Mouse (Mus musculus) thymus, adult 2 months (tissue): Measurements from ENCODE around the gene Spast. TPM values are rescaled to one million over a fixed set of nuclear protein-coding genes. Genes with fewer than 3 reads are reported as not detected.

Experiments used
- DNase-seq: peaks from one replicate; pipeline ENCODE4 v3.0.0; 2021
- H3K27ac ChIP-seq: fragments of 200-500 bp; 2 replicates; pipeline ENCODE4 v1.5.1; 2012; ENCODE audit warnings: low read length, control low read depth; ENCODE audit not compliant: control insufficient read depth, insufficient read depth
- H3K27me3 ChIP-seq: fragments of 200-500 bp; 2 replicates; pipeline ENCODE4 v1.6.1; 2012; ENCODE audit warnings: mild to moderate bottlenecking, low read length, moderate library complexity, mixed read lengths; ENCODE audit not compliant: control insufficient read depth, insufficient read depth
- H3K36me3 ChIP-seq: fragments of 200-500 bp; 2 replicates; pipeline ENCODE4 v1.6.1; 2012; ENCODE audit warnings: mild to moderate bottlenecking, low read length, moderate library complexity; ENCODE audit not compliant: control insufficient read depth, insufficient read depth
- H3K4me1 ChIP-seq: fragments of 200-500 bp; replicated peaks from 2 replicates; pipeline ENCODE4 v1.6.1; 2012; ENCODE audit warnings: low read length; ENCODE audit not compliant: control insufficient read depth, insufficient read depth
- H3K4me3 ChIP-seq: fragments of 200-500 bp; 2 replicates; pipeline ENCODE4 v1.5.1; 2012; ENCODE audit warnings: mild to moderate bottlenecking, low read length, control low read depth, moderate library complexity; ENCODE audit not compliant: control insufficient read depth, insufficient read depth
- CTCF ChIP-seq: fragments of 200-500 bp; IDR thresholded peaks from 2 replicates; pipeline ENCODE4 v1.5.1; 2012; ENCODE audit warnings: mild to moderate bottlenecking, control low read depth, low read length, moderate library complexity, borderline replicate concordance; ENCODE audit not compliant: control insufficient read depth, poor library complexity, insufficient read depth; ENCODE audit errors: extremely low read depth
- POLR2A ChIP-seq: fragments of 200-500 bp; IDR thresholded peaks from 2 replicates; pipeline ENCODE4 v1.6.1; 2012; ENCODE audit warnings: mild to moderate bottlenecking, low read length, control low read depth, moderate library complexity; ENCODE audit not compliant: control insufficient read depth, poor library complexity, insufficient read depth; ENCODE audit errors: extremely low read depth
- WGBS: fragments of 180-500 bp; shearing (Covaris S2); methylation state at CpG from one replicate; pipeline ENCODE4 v1.1.7; 2018; 5-methylcytosine and 5-hydroxymethylcytosine counted together
- polyA plus RNA-seq: library from polyadenylated mRNA; depleted of rRNA; stranded (reverse); fragments of >200 nt; gene quantifications from 2 replicates; pipeline ENCODE4 v1.2.3, GENCODE M21; 2012

The Spast gene
- polyA plus RNA-seq, 1 experiment, result 10.7 TPM

GRCm38 (mm10) chr17:74331049-74331676 lies 7.6 kb upstream of the Spast start:
- TF ChIP-seq POLR2A (no peak), CTCF (no peak)
- WGBS, result 82% methylated on average over 9 of the region's 9 CpGs
- H3K4me1 ChIP-seq, result no peaks in the 10 kb centered on the region
- no peak overlapping the region for H3K27ac ChIP-seq
- H3K36me3 ChIP-seq, result no peaks in the 10 kb centered on the region
- H3K27me3 ChIP-seq, result no peaks in the 10 kb centered on the region
- no peak for DNase-seq
- H3K4me3 ChIP-seq, result no peak overlapping the region

- H3K27ac ChIP-seq, result no peak overlapping the region; the same call in 1 of the 2 replicates
- DNase-seq, result peak; percentile 94
- WGBS, result under 1% methylated on average over 47 of the region's 50 CpGs
- no peaks in the 10 kb centered on the region for H3K36me3 ChIP-seq
- H3K4me1 ChIP-seq, result peaks cover 10% of the 10 kb centered on the region
- H3K4me3 ChIP-seq, result peak overlapping the region; percentile 93
- H3K27me3 ChIP-seq, result no peaks in the 10 kb centered on the region
- TF ChIP-seq POLR2A, result peak; percentile 72
- 0 out of 2 replicates have a peak, but pooled peaks have one; percentile 65 for TF ChIP-seq CTCF
These were observed 409 bp upstream of the Spast start for GRCm38 (mm10) chr17:74338225-74338931.

- H3K36me3 ChIP-seq, result no peaks in the 10 kb centered on the region
- TF ChIP-seq CTCF (no peak), POLR2A (no peak)
- WGBS, result 83% methylated on average over 5 of the region's 5 CpGs
- H3K4me3 ChIP-seq, result no peak overlapping the region
- no peak for DNase-seq
- no peaks in the 10 kb centered on the region for H3K27me3 ChIP-seq
- peaks cover 10% of the 10 kb centered on the region for H3K4me1 ChIP-seq
- H3K27ac ChIP-seq, result no peak overlapping the region
These were observed 2.4 kb downstream of the Spast start for GRCm38 (mm10) chr17:74341151-74341550.

- Histone ChIP-seq H3K27me3 (no peaks in the 10 kb centered on the region), H3K4me3 (no peak overlapping the region), H3K4me1 (no peaks in the 10 kb centered on the region), H3K27ac (no peak overlapping the region), H3K36me3 (peaks cover 14% of the 10 kb centered on the region)
- DNase-seq, result no peak
- TF ChIP-seq POLR2A (no peak), CTCF (no peak)
- WGBS, result 85% methylated on average over 1 of the region's 1 CpGs
These were observed 24.8 kb downstream of the Spast start for GRCm38 (mm10) chr17:74363592-74363991.

- Histone ChIP-seq H3K36me3 (peaks cover 72% of the 10 kb centered on the region), H3K4me1 (no peaks in the 10 kb centered on the region), H3K27me3 (no peaks in the 10 kb centered on the region), H3K4me3 (no peak overlapping the region), H3K27ac (no peak overlapping the region)
- no peak for DNase-seq
- WGBS, result 96% methylated on average over 1 of the region's 1 CpGs
- no peak for TF ChIP-seq CTCF
These were observed 38.1 kb downstream of the Spast start for GRCm38 (mm10) chr17:74376916-74377315.

- H3K4me1 ChIP-seq, result no peaks in the 10 kb centered on the region
- no peaks in the 10 kb centered on the region for H3K27me3 ChIP-seq
- TF ChIP-seq CTCF, result no peak
- no peak for TF ChIP-seq POLR2A
- H3K4me3 ChIP-seq, result no peak overlapping the region
- no peak overlapping the region for H3K27ac ChIP-seq
- no peak for DNase-seq
- H3K36me3 ChIP-seq, result peaks cover 41% of the 10 kb centered on the region
These were observed 47.9 kb downstream of the Spast start for GRCm38 (mm10) chr17:74386657-74387056.
